Mouse (Mus musculus) kidney, embryonic 16.5 days (tissue): ENCODE measurements at regions not wholly inside any gene's neighbourhood (a gene's known extent, or its start where the extent isn't known, plus 50 kb on each side); places are given as distances from the start of the nearest gene placed in this dataset.

ENCODE experiments used
- ATAC-seq: fragments of 200-750 bp; cut with Nextera tagmentation; 2 replicates; pipeline ENCODE4 v1.8.0; 2017; ENCODE audit warnings: moderate TSS enrichment; ENCODE audit not compliant: low FRiP score, low TSS enrichment
- H3K27ac ChIP-seq: fragments of 300-500 bp; sonication (generic); 2 replicates; pipeline ENCODE4 v1.5.1; 2014; ENCODE audit warnings: low read length
- H3K27me3 ChIP-seq: fragments of 300-500 bp; sonication (generic); 2 replicates; pipeline ENCODE4 v1.6.1; 2014; ENCODE audit warnings: low read length, control low read depth, mixed read lengths; ENCODE audit not compliant: insufficient read depth
- H3K36me3 ChIP-seq: fragments of 300-500 bp; sonication (generic); 2 replicates; pipeline ENCODE4 v1.6.1; 2014; ENCODE audit warnings: low read length, control low read depth, mixed read lengths; ENCODE audit not compliant: insufficient read depth
- H3K4me1 ChIP-seq: fragments of 300-500 bp; sonication (generic); 2 replicates; pipeline ENCODE4 v1.6.1; 2014; ENCODE audit warnings: low read length, control low read depth, mixed read lengths; ENCODE audit not compliant: insufficient read depth
- H3K4me2 ChIP-seq: fragments of 300-500 bp; sonication (generic); replicated peaks from 2 replicates; pipeline ENCODE4 v1.6.1; 2014; ENCODE audit warnings: low read depth, low read length
- H3K4me3 ChIP-seq: fragments of 300-500 bp; sonication (generic); 2 replicates; pipeline ENCODE4 v1.5.1; 2014; ENCODE audit warnings: mild to moderate bottlenecking, low read length
- H3K9ac ChIP-seq: fragments of 300-500 bp; sonication (generic); replicated peaks from 2 replicates; pipeline ENCODE4 v1.6.1; 2014; ENCODE audit warnings: low read length
- H3K9me3 ChIP-seq: fragments of 300-500 bp; sonication (generic); 2 replicates; pipeline ENCODE4 v1.6.1; 2016; ENCODE audit warnings: low read length, control low read depth
- WGBS: fragments of 180-500 bp; shearing (Covaris S2); extraction: QIAGEN DNeasy Blood & Tissue Kit; methylation state at CpG from one replicate; pipeline ENCODE4 v1.1.7; 2014; 5-methylcytosine and 5-hydroxymethylcytosine counted together

GRCm38 (mm10) chr8:18344838-18345237 is 633.2 kb downstream of the Defb40 start:
- Histone ChIP-seq H3K27ac (no peak overlapping the region), H3K9me3 (no peaks in the 10 kb centered on the region), H3K4me1 (no peaks in the 10 kb centered on the region), H3K36me3 (no peaks in the 10 kb centered on the region), H3K4me2 (no peak overlapping the region), H3K9ac (no peak overlapping the region), H3K27me3 (no peaks in the 10 kb centered on the region), H3K4me3 (no peak overlapping the region)
- 72% methylated on average over 5 of the region's 5 CpGs for WGBS
- ATAC-seq = no peak

GRCm38 (mm10) chr8:18335576-18335975 is 642.5 kb downstream of the Defb40 start:
- no peaks in the 10 kb centered on the region for H3K4me1 ChIP-seq
- no peaks in the 10 kb centered on the region for H3K36me3 ChIP-seq
- no peak overlapping the region for H3K4me3 ChIP-seq
- no peaks in the 10 kb centered on the region for H3K9me3 ChIP-seq
- H3K27ac ChIP-seq = no peak overlapping the region
- H3K9ac ChIP-seq = no peak overlapping the region
- no peak for ATAC-seq
- H3K27me3 ChIP-seq = no peaks in the 10 kb centered on the region
- no peak overlapping the region for H3K4me2 ChIP-seq
- WGBS = 88% methylated on average over 1 of the region's 1 CpGs

GRCm38 (mm10) chr8:18328521-18328920 is 649.5 kb downstream of the Defb40 start:
- H3K9ac ChIP-seq = no peak overlapping the region
- no peak overlapping the region for H3K27ac ChIP-seq
- H3K9me3 ChIP-seq = no peaks in the 10 kb centered on the region
- no peaks in the 10 kb centered on the region for H3K36me3 ChIP-seq
- H3K4me2 ChIP-seq = no peak overlapping the region
- WGBS = 72% methylated on average over 2 of the region's 2 CpGs
- H3K4me3 ChIP-seq = no peak overlapping the region
- H3K27me3 ChIP-seq = no peaks in the 10 kb centered on the region
- ATAC-seq = 0 out of 2 replicates have a peak, but pooled peaks have one; percentile 27
- H3K4me1 ChIP-seq = no peaks in the 10 kb centered on the region

- H3K4me1 ChIP-seq = no peaks in the 10 kb centered on the region
- H3K9ac ChIP-seq = no peak overlapping the region
- no peak overlapping the region for H3K4me2 ChIP-seq
- WGBS = 60% methylated on average over 2 of the region's 2 CpGs
- no peaks in the 10 kb centered on the region for H3K27me3 ChIP-seq
- H3K27ac ChIP-seq = no peak overlapping the region
- H3K36me3 ChIP-seq = no peaks in the 10 kb centered on the region
- no peak overlapping the region for H3K4me3 ChIP-seq
- no peaks in the 10 kb centered on the region for H3K9me3 ChIP-seq
- ATAC-seq = 0 out of 2 replicates have a peak, but pooled peaks have one; percentile 15
Measured at GRCm38 (mm10) chr8:18316488-18316887, 661.6 kb downstream of the Defb40 start.

GRCm38 (mm10) chr8:18311597-18311996 is 666.5 kb downstream of the Defb40 start:
- Histone ChIP-seq H3K4me1 (no peaks in the 10 kb centered on the region), H3K4me3 (no peak overlapping the region), H3K36me3 (no peaks in the 10 kb centered on the region), H3K9ac (no peak overlapping the region), H3K27ac (no peak overlapping the region), H3K27me3 (no peaks in the 10 kb centered on the region), H3K9me3 (no peaks in the 10 kb centered on the region), H3K4me2 (no peak overlapping the region)
- ATAC-seq = no peak
- 74% methylated on average over 5 of the region's 5 CpGs for WGBS

- H3K27ac ChIP-seq = no peak overlapping the region
- no peaks in the 10 kb centered on the region for H3K4me1 ChIP-seq
- no peak overlapping the region for H3K4me2 ChIP-seq
- no peaks in the 10 kb centered on the region for H3K36me3 ChIP-seq
- H3K9me3 ChIP-seq = no peaks in the 10 kb centered on the region
- no peak overlapping the region for H3K4me3 ChIP-seq
- no peaks in the 10 kb centered on the region for H3K27me3 ChIP-seq
- WGBS = 81% methylated on average over 1 of the region's 1 CpGs
- ATAC-seq = no peak
- H3K9ac ChIP-seq = no peak overlapping the region
Measured at GRCm38 (mm10) chr8:18310927-18311326, 667.1 kb downstream of the Defb40 start.

- no peak overlapping the region for H3K9ac ChIP-seq
- ATAC-seq = no peak
Measured at GRCm38 (mm10) chr8:18287536-18288237, 690.4 kb downstream of the Defb40 start.

GRCm38 (mm10) chr8:18279932-18280331 is 698.1 kb downstream of the Defb40 start:
- H3K27ac ChIP-seq = no peak overlapping the region
- no peaks in the 10 kb centered on the region for H3K27me3 ChIP-seq
- no peaks in the 10 kb centered on the region for H3K4me1 ChIP-seq
- H3K36me3 ChIP-seq = no peaks in the 10 kb centered on the region
- no peaks in the 10 kb centered on the region for H3K9me3 ChIP-seq
- no peak overlapping the region for H3K4me3 ChIP-seq
- H3K9ac ChIP-seq = no peak overlapping the region
- WGBS = 70% methylated on average over 4 of the region's 4 CpGs
- H3K4me2 ChIP-seq = no peak overlapping the region
- ATAC-seq = no peak

More at GRCm38 (mm10) chr8:18287536-18288237, 690.4 kb downstream of the Defb40 start:
- Histone ChIP-seq H3K9me3 (no peaks in the 10 kb centered on the region), H3K27ac (no peak overlapping the region), H3K27me3 (no peaks in the 10 kb centered on the region), H3K4me2 (no peak overlapping the region), H3K4me3 (no peak overlapping the region), H3K36me3 (no peaks in the 10 kb centered on the region), H3K4me1 (no peaks in the 10 kb centered on the region; the same call in 1 of the 2 replicates)
- WGBS = 34% methylated on average over 8 of the region's 8 CpGs

GRCm38 (mm10) chr8:18268301-18268700 is 709.8 kb downstream of the Defb40 start:
- Histone ChIP-seq H3K9me3 (no peaks in the 10 kb centered on the region), H3K27ac (no peak overlapping the region), H3K4me2 (no peak overlapping the region), H3K27me3 (no peaks in the 10 kb centered on the region), H3K4me1 (no peaks in the 10 kb centered on the region), H3K9ac (no peak overlapping the region), H3K36me3 (no peaks in the 10 kb centered on the region), H3K4me3 (no peak overlapping the region)
- no peak for ATAC-seq
- WGBS = 83% methylated on average over 7 of the region's 7 CpGs

- WGBS = 68% methylated on average over 7 of the region's 7 CpGs
- ATAC-seq = no peak
Measured at GRCm38 (mm10) chr8:18258287-18258961, 719.6 kb downstream of the Defb40 start.

More at GRCm38 (mm10) chr8:18258287-18258961, 719.6 kb downstream of the Defb40 start:
- H3K4me3 ChIP-seq = no peak overlapping the region
- H3K27ac ChIP-seq = no peak overlapping the region
- no peaks in the 10 kb centered on the region for H3K9me3 ChIP-seq
- no peaks in the 10 kb centered on the region for H3K27me3 ChIP-seq
- no peak overlapping the region for H3K9ac ChIP-seq
- no peaks in the 10 kb centered on the region for H3K36me3 ChIP-seq
- no peaks in the 10 kb centered on the region for H3K4me1 ChIP-seq
- H3K4me2 ChIP-seq = no peak overlapping the region
